Mouse (Mus musculus) kidney, postnatal 0 days (tissue): ENCODE measurements around the gene Tank. TPM values are rescaled to one million over a fixed set of nuclear protein-coding genes. Genes with fewer than 3 reads are reported as not detected.

Source experiments
- ATAC-seq: fragments of 200-750 bp; cut with Nextera tagmentation; replicated peaks from 2 replicates; pipeline ENCODE4 v1.8.0; 2017; ENCODE audit warnings: low read depth, moderate number of reproducible peaks, moderate TSS enrichment, moderate library complexity; ENCODE audit not compliant: low FRiP score
- DNase-seq: peaks from one replicate; pipeline ENCODE4 v3.0.0-alpha.2; 2016; ENCODE audit warnings: low spot score
- H3K27ac ChIP-seq: fragments of 300-500 bp; sonication (generic); 2 replicates; pipeline ENCODE4 v1.5.1; 2014; ENCODE audit warnings: mild to moderate bottlenecking
- H3K27me3 ChIP-seq: fragments of 300-500 bp; sonication (generic); 2 replicates; pipeline ENCODE4 v1.6.1; 2014; ENCODE audit warnings: low read length, mixed read lengths; ENCODE audit not compliant: insufficient read depth
- H3K36me3 ChIP-seq: fragments of 300-500 bp; sonication (generic); 2 replicates; pipeline ENCODE4 v1.6.1; 2014; ENCODE audit warnings: low read length, mixed read lengths; ENCODE audit not compliant: insufficient read depth
- H3K4me1 ChIP-seq: fragments of 300-500 bp; sonication (generic); replicated peaks from 2 replicates; pipeline ENCODE4 v1.6.1; 2014; ENCODE audit warnings: antibody characterized with exemption, low read length, mixed read lengths; ENCODE audit not compliant: insufficient read depth
- H3K4me2 ChIP-seq: fragments of 300-500 bp; sonication (generic); 2 replicates; pipeline ENCODE4 v1.6.1; 2014; ENCODE audit warnings: mild to moderate bottlenecking, low read length, moderate library complexity, mixed read lengths
- H3K4me3 ChIP-seq: fragments of 300-500 bp; sonication (generic); replicated peaks from 2 replicates; pipeline ENCODE4 v1.5.1; 2014; ENCODE audit warnings: low read depth, low read length
- H3K9ac ChIP-seq: fragments of 300-500 bp; sonication (generic); 2 replicates; pipeline ENCODE4 v1.6.1; 2014; ENCODE audit warnings: low read depth, low read length
- H3K9me3 ChIP-seq: fragments of 300-500 bp; sonication (generic); replicated peaks from 2 replicates; pipeline ENCODE4 v1.6.1; 2016; ENCODE audit warnings: low read length, inconsistent platforms, mixed read lengths
- CTCF ChIP-seq: IDR thresholded peaks from 2 replicates; pipeline ENCODE4 v1.5.1; 2016; ENCODE audit warnings: antibody characterized with exemption, low read depth, mild to moderate bottlenecking, moderate library complexity
- WGBS: fragments of 180-500 bp; shearing (Covaris S2); extraction: QIAGEN DNeasy Blood & Tissue Kit; methylation state at CpG from one replicate; pipeline ENCODE4 v1.1.7; 2014; 5-methylcytosine and 5-hydroxymethylcytosine counted together
- polyA plus RNA-seq: library from polyadenylated mRNA; unstranded; fragments of >200 nt; fragmentation: Nextera tagmentation; extraction: Ambion mirVana; gene quantifications from 2 replicates; pipeline ENCODE4 v1.2.1, GENCODE M21; 2015

Tank gene
- polyA plus RNA-seq, 1 experiment from 2014 or later: 21.9 TPM

- Histone ChIP-seq H3K4me1 (no peaks in the 10 kb centered on the region), H3K9me3 (no peaks in the 10 kb centered on the region), H3K27me3 (no peaks in the 10 kb centered on the region), H3K4me2 (no peak overlapping the region), H3K4me3 (no peak overlapping the region), H3K36me3 (no peaks in the 10 kb centered on the region), H3K27ac (no peak overlapping the region), H3K9ac (no peak overlapping the region)
- 68% methylated on average over 2 of the region's 2 CpGs for WGBS
- no peak for DNase-seq
- ATAC-seq: no peak
- TF ChIP-seq CTCF: no peak
Measured at GRCm38 (mm10) chr2:61548021-61548420, 30.4 kb upstream of the Tank start.

- H3K9ac ChIP-seq: no peak overlapping the region
- DNase-seq (peak; percentile 14), ATAC-seq (no peak)
- H3K4me2 ChIP-seq: no peak overlapping the region
- no peaks in the 10 kb centered on the region for H3K9me3 ChIP-seq
- H3K4me3 ChIP-seq: no peak overlapping the region
- TF ChIP-seq CTCF: no peak
- WGBS: 57% methylated on average over 5 of the region's 5 CpGs
- no peaks in the 10 kb centered on the region for H3K27me3 ChIP-seq
- H3K4me1 ChIP-seq: no peaks in the 10 kb centered on the region
- H3K27ac ChIP-seq: no peak overlapping the region
- H3K36me3 ChIP-seq: no peaks in the 10 kb centered on the region
Measured at GRCm38 (mm10) chr2:61551680-61552079, 26.7 kb upstream of the Tank start.

GRCm38 (mm10) chr2:61555367-61555766, 23.0 kb upstream of the Tank start:
- Histone ChIP-seq H3K27me3 (no peaks in the 10 kb centered on the region), H3K4me1 (no peaks in the 10 kb centered on the region), H3K4me3 (no peak overlapping the region), H3K9me3 (no peaks in the 10 kb centered on the region), H3K9ac (no peak overlapping the region), H3K4me2 (no peak overlapping the region), H3K36me3 (no peaks in the 10 kb centered on the region), H3K27ac (no peak overlapping the region)
- ATAC-seq (no peak), DNase-seq (no peak)
- TF ChIP-seq CTCF: no peak
- 69% methylated on average over 7 of the region's 7 CpGs for whole genome bisulfite sequencing

- H3K4me2 ChIP-seq: no peak overlapping the region
- no peaks in the 10 kb centered on the region for H3K9me3 ChIP-seq
- H3K9ac ChIP-seq: no peak overlapping the region
- H3K27ac ChIP-seq: no peak overlapping the region
- WGBS: 63% methylated on average over 2 of the region's 2 CpGs
- no peak for ATAC-seq
- H3K36me3 ChIP-seq: no peaks in the 10 kb centered on the region
- H3K4me3 ChIP-seq: no peak overlapping the region
- no peaks in the 10 kb centered on the region for H3K27me3 ChIP-seq
- no peaks in the 10 kb centered on the region for H3K4me1 ChIP-seq
- no peak for TF ChIP-seq CTCF
- DNase-seq: no peak
Measured at GRCm38 (mm10) chr2:61555825-61556224, 22.6 kb upstream of the Tank start.

GRCm38 (mm10) chr2:61556639-61557038, 21.7 kb upstream of the Tank start:
- no peak for DNase-seq
- TF ChIP-seq CTCF: no peak

GRCm38 (mm10) chr2:61557848-61558471, 20.4 kb upstream of the Tank start:
- ATAC-seq (no peak), DNase-seq (no peak)
- Histone ChIP-seq H3K27me3 (no peaks in the 10 kb centered on the region), H3K4me1 (no peaks in the 10 kb centered on the region), H3K4me2 (no peak overlapping the region), H3K27ac (no peak overlapping the region), H3K9ac (no peak overlapping the region), H3K4me3 (no peak overlapping the region), H3K9me3 (no peaks in the 10 kb centered on the region), H3K36me3 (no peaks in the 10 kb centered on the region)
- WGBS: 86% methylated on average over 5 of the region's 5 CpGs
- no peak for TF ChIP-seq CTCF

More at GRCm38 (mm10) chr2:61556639-61557038, 21.7 kb upstream of the Tank start:
- Histone ChIP-seq H3K9ac (no peak overlapping the region), H3K4me1 (no peaks in the 10 kb centered on the region), H3K4me2 (no peak overlapping the region), H3K9me3 (no peaks in the 10 kb centered on the region), H3K36me3 (no peaks in the 10 kb centered on the region), H3K4me3 (no peak overlapping the region), H3K27ac (no peak overlapping the region), H3K27me3 (no peaks in the 10 kb centered on the region)
- 78% methylated on average over 3 of the region's 3 CpGs for WGBS
- no peak for ATAC-seq

- no peaks in the 10 kb centered on the region for H3K36me3 ChIP-seq
- DNase-seq (no peak), ATAC-seq (no peak)
- no peak overlapping the region for H3K27ac ChIP-seq
- WGBS: 0% methylated on average over 1 of the region's 1 CpGs
- H3K9ac ChIP-seq: no peak overlapping the region
- no peaks in the 10 kb centered on the region for H3K4me1 ChIP-seq
- no peaks in the 10 kb centered on the region for H3K9me3 ChIP-seq
- H3K4me3 ChIP-seq: no peak overlapping the region
- no peak overlapping the region for H3K4me2 ChIP-seq
- no peaks in the 10 kb centered on the region for H3K27me3 ChIP-seq
- no peak for TF ChIP-seq CTCF
Measured at GRCm38 (mm10) chr2:61561058-61561457, 17.3 kb upstream of the Tank start.
